In the genomic region with DNA sequence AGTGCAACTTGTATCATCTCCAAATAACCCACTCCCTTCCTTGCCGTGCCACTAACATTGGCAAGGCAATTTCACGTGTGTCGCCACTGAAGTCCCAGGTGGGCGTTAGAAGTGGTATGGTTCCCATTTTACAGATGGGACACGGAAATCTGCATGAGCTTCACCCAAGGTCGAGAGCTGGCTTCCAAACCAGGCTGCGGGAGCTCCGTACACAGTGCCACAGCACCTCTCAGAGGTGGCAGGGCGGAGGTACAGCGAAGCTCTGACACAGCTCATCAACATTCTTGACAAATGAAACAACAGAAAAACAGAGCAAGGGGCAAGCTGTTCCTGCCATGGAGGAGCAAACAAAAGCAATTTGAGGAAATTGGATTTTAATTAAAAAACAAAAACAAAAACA, we compare ENCODE assay signal across 8 mouse cellular contexts.
DNase-seq lines count a peak whose midpoint lies in the region; ATAC-seq and TF ChIP-seq lines count a peak whose summit lies in the region.

No protein-coding gene starts in this region.

- H3K9ac ChIP-seq in kidney, embryonic 15.5 days = no peak overlapping the region
- no peak overlapping the region for H3K9ac ChIP-seq in forebrain, embryonic 13.5 days

- H3K4me1 ChIP-seq in kidney, embryonic 15.5 days = peaks cover 3% of the 10 kb centered on the region; the same call in 1 of the 2 replicates
- peaks cover 16% of the 10 kb centered on the region for H3K4me1 ChIP-seq in E14TG2a.4 (replicated peaks; ENCODE audit: low read depth, low read length)
- peaks cover 9% of the 10 kb centered on the region for H3K4me1 ChIP-seq in forebrain, embryonic 13.5 days

- H3K36me3 ChIP-seq in kidney, embryonic 15.5 days = no peaks in the 10 kb centered on the region
- no peaks in the 10 kb centered on the region for H3K36me3 ChIP-seq in E14TG2a.4 (ENCODE audit: insufficient read depth, low read length)
- no peaks in the 10 kb centered on the region for H3K36me3 ChIP-seq in forebrain, embryonic 13.5 days (ENCODE audit: poor library complexity, severe bottlenecking)

- no peak overlapping the region for H3K4me3 ChIP-seq in kidney, embryonic 15.5 days (replicated peaks)
- no peak overlapping the region for H3K4me3 ChIP-seq in E14TG2a.4 (replicated peaks; ENCODE audit: low read length)
- no peak overlapping the region for H3K4me3 ChIP-seq in forebrain, embryonic 13.5 days

- peaks cover 11% of the 10 kb centered on the region; the same call in 1 of the 2 replicates for H3K27me3 ChIP-seq in kidney, embryonic 15.5 days
- 0 out of 2 replicates have a peak, but pooled peaks cover 2% of the 10 kb centered on the region for H3K27me3 ChIP-seq in E14TG2a.4 (ENCODE audit: insufficient read depth, low read length)
- peaks cover 18% of the 10 kb centered on the region for H3K27me3 ChIP-seq in forebrain, embryonic 13.5 days

- DNase-seq in kidney, adult 18-20 months = peak; percentile 9
- DNase-seq in left cerebral cortex, postnatal 4 days = peak; percentile 51
- DNase-seq in urinary bladder, postnatal 4 days (ENCODE audit: low spot score in 2 of 2) = no peak
- DNase-seq in spleen, postnatal 4 days (ENCODE audit: low spot score in 2 of 2) = no peak

- no peak for ATAC-seq in kidney, embryonic 15.5 days (replicated peaks; ENCODE audit: low FRiP score)
- peak; percentile 81; the same call in 1 of the 2 replicates for ATAC-seq in cerebellum, adult (ENCODE audit: insufficient number of reproducible peaks, low FRiP score, low TSS enrichment)
- peak; percentile 62; the same call in 1 of the 2 replicates for ATAC-seq in forebrain, embryonic 13.5 days

- intact Hi-C loops in left cerebral cortex, postnatal 4 days (cut with DNase I) = loop anchor here (5.0 to 10.0 kb wide), 3 partner anchors 311 to 613 kb away; partner anchors contain the start of gene Otx2

- 45% methylated on average over 10 of the region's 10 CpGs for WGBS in kidney, embryonic 15.5 days
- WGBS in forebrain, embryonic 13.5 days = 45% methylated on average over 10 of the region's 10 CpGs

- H3K4me2 ChIP-seq in kidney, embryonic 15.5 days = no peak overlapping the region
- no peak overlapping the region for H3K4me2 ChIP-seq in forebrain, embryonic 13.5 days

- H3K9me3 ChIP-seq in kidney, embryonic 15.5 days (replicated peaks) = no peaks in the 10 kb centered on the region
- no peaks in the 10 kb centered on the region for H3K9me3 ChIP-seq in E14TG2a.4 (ENCODE audit: low read length)
- H3K9me3 ChIP-seq in forebrain, embryonic 13.5 days (replicated peaks) = no peaks in the 10 kb centered on the region

- TF ChIP-seq CTCF in E14TG2a.4 (conservative IDR thresholded peaks at IDR 0.05; ENCODE audit: low read length) = peak; percentile 35; the same call in 1 of the 2 replicates

- H3K27ac ChIP-seq in kidney, embryonic 15.5 days = no peak overlapping the region
- H3K27ac ChIP-seq in forebrain, embryonic 13.5 days = no peak overlapping the region

Comparison
In these comparisons a context has a peak if more than half of its experiments do, and no peak if none do; other contexts are left out.
1. DNase-seq: peak in kidney, adult 18-20 months (single experiment) and left cerebral cortex, postnatal 4 days (single experiment); none in urinary bladder, postnatal 4 days (0 of 2) and spleen, postnatal 4 days (0 of 2).